Mouse (Mus musculus) E14TG2a.4 (cell line): ENCODE results near the gene Nanp.

Experiments
- CTCF ChIP-seq: conservative IDR thresholded peaks from 2 replicates; pipeline ENCODE4 v1.5.1; 2014; ENCODE audit warnings: low read length
- NANOG ChIP-seq: IDR thresholded peaks from 2 replicates; pipeline ENCODE4 v1.6.1; 2014; ENCODE audit warnings: borderline replicate concordance, low read length, mixed read lengths
- POU5F1 ChIP-seq: IDR thresholded peaks from 2 replicates; pipeline ENCODE4 v1.6.1; 2014; ENCODE audit warnings: low read length, borderline replicate concordance

GRCm38 (mm10) chr2:150985359-150985758, 53.8 kb downstream of the Nanp start:
- TF ChIP-seq POU5F1 (no peak), CTCF (no peak), NANOG (no peak)
